Mouse (Mus musculus): Measurements from ENCODE around the gene Zfp984. TPM values are rescaled to one million over a fixed set of nuclear protein-coding genes. Genes with fewer than 3 reads are reported as not detected.
"Not testable (repeated sequence)": the region's sequence is repeated elsewhere in the genome, so short reads cannot be mapped to it uniquely, and the experiment has no call there.

Zfp984 gene
- 1 to 10 TPM; 1.8 to 2.2 TPM for total RNA-seq (2021)
- long read RNA-seq, experiment 1, result 0 reads
- long read RNA-seq, experiment 2, partial matches to known transcripts, result 0 of 2 reads
- long read RNA-seq, experiment 2, other reads (novel, unspliced or antisense), result 2 of 2 reads

- peak within 1 kb of the TSS; percentile 37; the same call in 1 of the 2 replicates for H3K4me3 ChIP-seq
- DNase-seq (ENCODE audit: low spot score in 2 of 2); H3K27ac ChIP-seq: not testable (repeated sequence)
Measured at GRCm38 (mm10) chr4:147809292-147809965, at the start of gene Zfp984. TSS of gene Zfp984 (minus strand) at chr4:147809788.

GRCm38 (mm10) chr4:147850776-147851175, 41.2 kb upstream of the Zfp984 start:
- H3K27ac ChIP-seq, result no peak overlapping the region
- no peak for TF ChIP-seq CTCF (conservative IDR thresholded peaks at IDR 0.05)
- no peak for DNase-seq (ENCODE audit: low spot score in 2 of 2)
- no peak overlapping the region for H3K4me3 ChIP-seq

DNA sequence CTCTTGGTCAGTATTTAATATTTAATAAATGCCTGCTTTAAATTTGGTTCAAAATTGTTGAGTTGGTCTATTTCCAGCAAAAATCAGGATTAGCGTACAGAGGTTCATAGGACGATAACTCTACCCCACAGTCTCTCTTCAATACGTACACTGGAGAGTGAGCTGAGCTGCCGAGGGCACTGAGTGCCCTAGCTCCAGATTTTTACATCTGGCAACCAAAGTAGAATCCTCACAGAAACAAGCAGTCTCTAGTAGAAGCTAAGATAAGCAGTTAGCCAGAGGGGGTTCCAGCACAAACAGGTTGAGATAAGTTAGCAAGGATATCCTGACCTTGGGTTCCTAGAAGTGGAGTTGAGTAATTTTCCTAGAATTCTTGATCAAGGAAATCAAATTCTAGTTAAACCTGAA, 39.0 kb upstream of the Zfp984 start:
- no peak for TF ChIP-seq CTCF (conservative IDR thresholded peaks at IDR 0.05)
- H3K4me3 ChIP-seq, result peak overlapping the region; percentile 79
- no peak for DNase-seq (ENCODE audit: low spot score in 2 of 2)
- peak overlapping the region; percentile 91 for H3K27ac ChIP-seq

- peak; percentile 79 to 89 for DNase-seq (ENCODE audit: low spot score in 2 of 2)
- TF ChIP-seq CTCF (conservative IDR thresholded peaks at IDR 0.05), result no peak
- Histone ChIP-seq H3K4me3 (peak within 1 kb of the TSS; percentile 79), H3K27ac (peak within 1 kb of the TSS; percentile 91)
Measured at GRCm38 (mm10) chr4:147847614-147848583, 38.3 kb upstream of the Zfp984 start, which contains the start of gene Zfp933. TSS of gene Zfp933 (minus strand) at chr4:147848366.

- Histone ChIP-seq H3K27ac (no peak overlapping the region), H3K4me3 (no peak overlapping the region)
- no peak for TF ChIP-seq CTCF (conservative IDR thresholded peaks at IDR 0.05)
- DNase-seq (ENCODE audit: low spot score in 2 of 2), result no peak
Measured at GRCm38 (mm10) chr4:147842871-147843270, 33.3 kb upstream of the Zfp984 start.

GRCm38 (mm10) chr4:147839282-147839681, 29.7 kb upstream of the Zfp984 start:
- H3K4me3 ChIP-seq, H3K27ac ChIP-seq: not testable (repeated sequence)
- peak in 1 of 2 experiments; percentile 58 for DNase-seq (ENCODE audit: low spot score in 2 of 2)

DNA sequence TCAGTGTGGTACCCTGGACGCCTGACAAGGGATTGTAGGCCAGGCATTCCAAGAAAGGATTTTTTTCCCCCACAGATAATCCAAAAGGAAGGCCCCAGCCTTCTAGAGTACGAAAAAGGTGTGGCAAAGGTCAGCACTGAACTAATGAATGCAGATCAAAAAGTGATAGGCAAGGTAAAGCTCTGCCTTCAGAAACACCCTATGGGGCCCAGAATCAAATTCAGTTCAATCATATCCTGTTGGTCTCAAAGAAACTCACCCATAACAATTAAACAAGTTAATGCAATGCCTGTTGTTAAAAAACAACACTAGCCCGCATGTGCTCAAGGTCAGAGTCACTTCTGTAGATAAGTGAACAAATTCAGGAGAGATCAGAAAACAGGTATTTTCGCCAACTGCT, 14.8 kb upstream of the Zfp984 start:
- H3K4me3 ChIP-seq, result no peak overlapping the region
- DNase-seq (ENCODE audit: low spot score in 2 of 2), result no peak
- no peak overlapping the region for H3K27ac ChIP-seq
- TF ChIP-seq CTCF (conservative IDR thresholded peaks at IDR 0.05), result no peak

DNA sequence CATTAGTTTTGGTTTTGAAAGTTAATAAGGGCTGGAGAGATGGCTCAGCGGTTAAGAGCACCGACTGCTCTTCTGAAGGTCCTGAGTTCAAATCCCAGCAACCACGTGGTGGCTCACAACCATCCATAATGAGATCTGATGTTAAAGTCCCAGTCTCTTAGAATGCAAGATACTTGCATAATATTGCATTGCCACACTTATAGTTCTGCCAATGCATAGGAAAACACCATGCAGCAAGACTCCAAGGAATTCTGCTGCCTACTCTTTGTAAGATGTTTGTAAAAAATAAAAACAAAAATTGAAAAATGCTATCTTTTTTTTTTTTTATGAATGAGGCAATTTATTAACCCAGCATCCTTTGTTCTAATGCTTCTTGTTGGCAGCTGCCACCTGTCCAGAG, 11.8 kb upstream of the Zfp984 start:
- not testable (repeated sequence) for H3K4me3 ChIP-seq; DNase-seq (ENCODE audit: low spot score in 2 of 2); H3K27ac ChIP-seq

- H3K27ac ChIP-seq; H3K4me3 ChIP-seq; DNase-seq (ENCODE audit: low spot score in 2 of 2): not testable (repeated sequence)
Measured at GRCm38 (mm10) chr4:147819659-147820058, 10.1 kb upstream of the Zfp984 start.

- H3K4me3 ChIP-seq, result no peak overlapping the region
- DNase-seq (ENCODE audit: low spot score in 2 of 2), result no peak
- no peak overlapping the region for H3K27ac ChIP-seq
- TF ChIP-seq CTCF (conservative IDR thresholded peaks at IDR 0.05), result peak; percentile 77
Measured at GRCm38 (mm10) chr4:147814592-147815167, 5.1 kb upstream of the Zfp984 start.

DNA sequence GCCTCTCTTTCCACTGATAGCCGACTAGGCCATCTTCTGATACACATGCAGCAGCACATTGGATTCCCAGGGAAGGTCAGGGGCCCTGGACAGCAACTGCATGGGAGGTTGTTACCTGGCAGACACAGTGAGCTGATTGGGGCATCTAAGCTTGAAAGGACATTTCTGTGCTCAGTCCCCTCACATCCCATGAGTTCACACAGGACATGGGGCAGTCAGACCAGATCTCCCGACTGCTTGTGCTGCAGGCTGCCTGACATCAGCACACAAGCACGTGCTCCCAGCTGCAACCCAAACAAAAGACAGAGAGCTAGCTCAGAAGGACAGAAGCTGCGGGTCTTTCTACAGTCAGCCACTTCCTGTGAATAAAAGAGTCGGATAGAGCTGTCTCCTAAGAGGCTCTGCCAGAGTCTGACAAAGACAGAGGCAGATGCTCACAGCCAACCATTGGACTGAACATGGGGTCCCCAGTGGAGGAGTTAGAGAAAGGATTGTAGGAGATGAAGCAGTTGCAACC, 3.7 kb upstream of the Zfp984 start:
- no peak for TF ChIP-seq CTCF (conservative IDR thresholded peaks at IDR 0.05)
- Histone ChIP-seq H3K27ac (no peak overlapping the region), H3K4me3 (no peak overlapping the region)
- DNase-seq (ENCODE audit: low spot score in 2 of 2), result no peak

GRCm38 (mm10) chr4:147809966-147810304, 347 bp upstream of the Zfp984 start:
- H3K27ac ChIP-seq; DNase-seq (ENCODE audit: low spot score in 2 of 2): not testable (repeated sequence)
- peak overlapping the region; percentile 37; the same call in 1 of the 2 replicates for H3K4me3 ChIP-seq

DNA sequence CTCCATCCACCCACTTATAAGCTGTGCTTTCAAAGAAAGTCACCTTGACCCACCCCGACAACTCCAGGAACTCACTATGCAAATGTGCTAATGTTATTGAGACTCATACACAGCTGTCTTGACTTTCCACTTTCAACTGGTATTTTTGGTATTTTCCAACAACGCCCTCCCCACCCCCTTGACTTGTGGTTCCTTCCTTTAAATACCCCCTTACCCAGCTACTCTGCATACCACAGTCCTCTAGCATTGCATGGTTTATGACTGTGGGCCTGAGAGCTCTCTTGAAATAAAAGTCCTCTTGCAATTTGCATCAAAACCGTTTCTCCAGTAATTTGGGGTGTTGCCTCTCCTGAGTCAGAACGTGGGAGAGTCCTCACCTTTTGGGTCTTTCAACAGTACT, 1.1 kb downstream of the Zfp984 start:
- not testable (repeated sequence) for H3K4me3 ChIP-seq; DNase-seq (ENCODE audit: low spot score in 2 of 2); H3K27ac ChIP-seq

DNA sequence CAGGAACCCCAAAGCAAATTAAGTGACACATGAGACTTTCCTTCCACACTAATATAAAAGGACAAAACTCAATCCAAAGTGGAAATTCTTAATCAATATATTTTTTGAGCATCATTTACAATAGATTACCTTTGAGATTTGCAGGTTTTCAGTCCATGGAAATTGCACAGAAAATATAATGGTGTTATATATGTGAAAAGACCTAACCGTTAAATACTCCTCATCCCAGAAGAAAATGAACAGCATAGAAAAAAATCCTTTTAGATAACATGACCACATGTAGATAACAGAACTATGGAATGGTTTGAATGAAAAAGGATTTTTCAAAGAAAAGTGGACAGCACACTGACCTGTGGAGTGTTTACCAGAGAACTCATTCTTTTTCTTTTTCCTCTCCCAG, 14.3 kb downstream of the Zfp984 start:
- not testable (repeated sequence) for DNase-seq (ENCODE audit: low spot score in 2 of 2); H3K4me3 ChIP-seq; H3K27ac ChIP-seq

GRCm38 (mm10) chr4:147794026-147794665, 15.4 kb downstream of the Zfp984 start:
- not testable (repeated sequence) for H3K4me3 ChIP-seq; DNase-seq (ENCODE audit: low spot score in 2 of 2); H3K27ac ChIP-seq

DNA sequence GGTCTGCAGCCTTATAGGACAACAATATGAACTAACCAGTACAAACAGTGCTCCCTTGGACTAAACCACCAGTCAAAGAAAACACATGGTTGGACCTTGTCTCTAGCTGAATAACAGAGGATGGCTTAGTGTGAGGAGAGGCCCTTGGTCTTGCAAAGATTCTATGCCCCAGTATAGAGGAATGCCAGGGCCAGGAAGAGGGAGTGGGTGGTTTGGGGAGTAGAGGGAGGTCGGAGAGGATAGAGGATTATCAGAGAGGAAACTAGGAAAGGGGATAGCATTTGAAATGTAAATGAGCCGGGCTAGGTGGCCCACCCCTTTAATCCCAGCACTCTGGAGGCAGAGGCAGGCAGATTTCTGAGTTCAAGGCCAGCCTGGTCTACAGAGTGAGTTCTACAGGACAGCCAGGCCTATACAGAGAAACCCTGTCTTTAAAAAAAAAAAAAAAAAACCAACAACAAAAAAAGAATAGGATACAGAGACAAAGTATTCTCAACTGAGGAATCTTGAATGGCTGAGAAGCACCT, 16.1 kb downstream of the Zfp984 start:
- not testable (repeated sequence) for DNase-seq (ENCODE audit: low spot score in 2 of 2); H3K4me3 ChIP-seq; H3K27ac ChIP-seq

DNA sequence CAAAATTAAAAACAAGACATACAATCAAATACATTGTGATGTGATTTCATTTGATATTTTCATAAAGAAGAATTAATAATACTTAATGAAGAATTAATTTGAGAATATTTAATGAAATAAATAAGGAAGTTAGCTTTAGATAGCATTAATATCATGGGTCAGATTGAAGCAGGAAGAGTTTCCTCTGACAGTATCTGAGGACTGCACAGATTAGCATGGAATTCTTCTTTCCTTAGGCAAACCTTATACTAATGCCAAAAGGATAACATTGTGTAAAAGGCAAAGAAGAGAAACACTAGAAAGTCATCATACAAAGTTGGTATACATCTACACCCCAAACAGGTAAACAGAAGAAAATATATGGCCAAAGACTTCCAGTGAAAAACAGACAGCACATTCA, 17.9 kb downstream of the Zfp984 start:
- not testable (repeated sequence) for H3K4me3 ChIP-seq; H3K27ac ChIP-seq; DNase-seq (ENCODE audit: low spot score in 2 of 2)
